Mouse (Mus musculus) mouse trophoblast stem cell (cell line): ENCODE data around the gene Gnb5.

Experiments
- in situ Hi-C, 2 experiments: fragments of 300-500 bp; cut with MseI, MboI; formaldehyde crosslinking; loops; 2 replicates in 1 of 2; 3 replicates in 1 of 2; pipeline ENCODE4 v1.15.1; 2025

Gene Gnb5

GRCm38 (mm10) chr9:75357087-75357654, 51.1 kb downstream of the Gnb5 start:
- in situ Hi-C loops = no loop called here

GRCm38 (mm10) chr9:75361699-75362098, 55.6 kb downstream of the Gnb5 start:
- in situ Hi-C loops = loop anchor here in 1 of 2 experiments (10.0 kb wide), 1 partner anchor 73 kb away; no protein-coding TSS in a partner anchor

- in situ Hi-C loops = loop anchor here in 1 of 2 experiments (10.0 kb wide), 1 partner anchor 73 kb away; no protein-coding TSS in a partner anchor
Measured at GRCm38 (mm10) chr9:75362201-75362600, 56.1 kb downstream of the Gnb5 start.

- in situ Hi-C loops = loop anchor here in 1 of 2 experiments (10.0 kb wide), 1 partner anchor 72 kb away; no protein-coding TSS in a partner anchor
Measured at GRCm38 (mm10) chr9:75363001-75363400, 56.9 kb downstream of the Gnb5 start.

GRCm38 (mm10) chr9:75363702-75364101, 57.6 kb downstream of the Gnb5 start:
- in situ Hi-C loops = loop anchor here in 1 of 2 experiments (10.0 kb wide), 1 partner anchor 71 kb away; no protein-coding TSS in a partner anchor

GRCm38 (mm10) chr9:75365195-75365594, 59.1 kb downstream of the Gnb5 start:
- in situ Hi-C loops = loop anchor here in 1 of 2 experiments (10.0 kb wide), 1 partner anchor 70 kb away; no protein-coding TSS in a partner anchor

- in situ Hi-C loops = loop anchor here in 1 of 2 experiments (10.0 kb wide), 1 partner anchor 69 kb away; no protein-coding TSS in a partner anchor
Measured at GRCm38 (mm10) chr9:75366191-75366590, 60.1 kb downstream of the Gnb5 start.

- in situ Hi-C loops = loop anchor here in 1 of 2 experiments (10.0 kb wide), 1 partner anchor 66 kb away; no protein-coding TSS in a partner anchor
Measured at GRCm38 (mm10) chr9:75368779-75369178, 62.7 kb downstream of the Gnb5 start.

GRCm38 (mm10) chr9:75375606-75376005, 69.5 kb downstream of the Gnb5 start:
- in situ Hi-C loops = no loop called here

- in situ Hi-C loops = no loop called here
Measured at GRCm38 (mm10) chr9:75376428-75376827, 70.3 kb downstream of the Gnb5 start.

- in situ Hi-C loops = no loop called here
Measured at GRCm38 (mm10) chr9:75378774-75379173, 72.7 kb downstream of the Gnb5 start.

GRCm38 (mm10) chr9:75382825-75383224, 76.7 kb downstream of the Gnb5 start:
- in situ Hi-C loops = no loop called here

GRCm38 (mm10) chr9:75383785-75384184, 77.7 kb downstream of the Gnb5 start:
- in situ Hi-C loops = no loop called here

- in situ Hi-C loops = no loop called here
Measured at GRCm38 (mm10) chr9:75384337-75384962, 78.4 kb downstream of the Gnb5 start.

- in situ Hi-C loops = no loop called here
Measured at GRCm38 (mm10) chr9:75385218-75385974, 79.3 kb downstream of the Gnb5 start.

GRCm38 (mm10) chr9:75393251-75393650, 87.2 kb downstream of the Gnb5 start:
- in situ Hi-C loops = no loop called here
